Mouse (Mus musculus) layer of hippocampus, adult 9-10 months (tissue): ENCODE measurements around the gene Iba57.
A peak's percentile ranks its signal among the peaks of the same experiment; 100 is the strongest.
"Not testable (repeated sequence)": the region's sequence is repeated elsewhere in the genome, so short reads cannot be mapped to it uniquely, and the experiment has no call there.

Experiments
- DNase-seq: peaks from one replicate; pipeline ENCODE4 v3.0.0; 2022; ENCODE audit warnings: low spot score

Gene Iba57

DNA sequence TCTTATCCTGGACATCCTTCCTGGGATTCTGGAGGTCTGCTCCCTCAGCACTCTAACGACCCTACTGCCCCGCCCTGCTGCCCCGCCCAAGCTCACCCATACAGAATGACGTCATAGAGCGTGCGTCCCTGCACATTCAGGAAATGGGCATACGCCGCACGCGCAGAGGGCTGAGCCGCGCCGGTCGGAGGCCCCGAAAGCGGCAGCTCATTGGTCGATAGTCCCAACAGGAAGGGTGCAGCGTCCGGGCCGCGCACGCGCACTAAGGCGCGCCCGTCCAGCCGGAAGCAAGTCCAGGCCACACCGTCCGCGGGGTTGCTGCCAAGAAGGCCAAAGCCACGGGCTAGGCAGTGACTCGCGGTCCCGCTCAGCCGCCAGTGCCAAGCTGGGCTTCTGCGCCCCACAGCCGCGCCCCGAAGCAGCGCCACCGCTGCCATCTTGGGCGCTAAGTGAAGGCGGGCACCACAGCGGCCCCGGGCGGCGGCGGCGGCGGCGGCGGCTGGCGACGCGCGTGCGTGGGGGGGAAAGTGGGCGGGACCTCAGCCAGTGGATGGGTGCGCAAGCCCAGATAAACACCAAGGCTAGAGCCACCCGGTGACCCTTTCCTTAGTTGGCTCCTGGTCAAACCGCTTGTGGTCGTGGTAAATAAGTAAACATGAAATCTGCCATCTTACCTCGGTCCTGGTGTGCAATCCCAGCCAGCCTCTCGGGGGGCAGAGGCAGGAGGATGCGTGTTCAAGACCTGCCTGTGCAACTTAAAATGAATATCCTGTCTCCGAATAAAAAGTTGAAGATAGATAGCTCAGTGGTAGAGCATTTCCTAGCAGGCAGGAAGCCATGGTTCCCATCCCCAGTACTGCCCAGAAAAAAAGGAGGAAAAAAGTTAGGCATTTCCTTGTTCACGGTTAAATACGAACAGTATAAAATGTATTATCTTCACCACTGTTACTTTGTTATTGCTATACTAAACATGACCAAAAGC lies at the start of gene Iba57:
Gene Iba57 (minus strand): TSS at position 485 of the 982 bp plus-strand sequence.
- peak; percentile 97 for DNase-seq

GRCm38 (mm10) chr11:59212892-59213494 lies 49.5 kb upstream of the Iba57 start:
- DNase-seq = no peak

GRCm38 (mm10) chr11:59212320-59212719 lies 48.8 kb upstream of the Iba57 start:
- not testable (repeated sequence) for DNase-seq

DNA sequence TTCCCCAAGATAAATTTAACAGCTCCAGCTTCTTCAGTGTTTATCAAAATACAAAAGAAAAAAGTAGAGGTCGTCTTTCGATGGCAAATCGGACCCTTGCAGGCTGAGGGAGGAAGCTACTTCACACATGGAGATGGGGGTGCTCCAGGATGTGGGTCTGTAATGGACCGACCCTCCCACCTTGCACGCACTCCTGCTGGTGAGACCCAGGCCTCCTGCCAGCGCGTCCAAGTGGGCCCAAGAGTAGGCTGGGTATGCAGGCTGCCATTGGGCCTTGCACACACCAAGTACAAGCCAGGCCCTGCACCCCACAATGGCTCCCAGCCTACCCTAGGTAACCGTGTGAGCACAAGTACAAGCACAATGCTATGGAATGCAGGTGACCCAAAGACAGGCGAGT lies 48.0 kb upstream of the Iba57 start:
- not testable (repeated sequence) for DNase-seq

DNA sequence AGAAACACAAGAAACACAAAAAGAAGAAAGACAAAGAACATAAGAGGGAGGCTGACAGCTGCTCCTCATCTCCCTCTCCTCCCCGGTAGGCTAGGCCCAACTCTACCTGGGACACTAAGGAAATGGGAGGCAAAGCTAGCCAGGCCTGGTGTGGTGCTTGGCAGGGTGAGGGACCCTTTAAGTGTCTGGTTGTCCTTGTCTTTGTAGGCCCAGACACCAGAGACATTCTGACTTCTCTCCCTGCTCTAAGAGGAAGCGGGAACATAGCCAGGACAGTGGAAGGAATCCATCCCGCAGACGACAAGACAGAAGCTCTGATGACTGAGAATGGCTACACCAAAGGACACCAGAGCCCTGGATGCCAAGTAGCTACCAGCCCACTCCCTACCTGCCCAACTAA lies 46.5 kb upstream of the Iba57 start:
- no peak for DNase-seq

GRCm38 (mm10) chr11:59209580-59209979 lies 46.0 kb upstream of the Iba57 start:
- no peak for DNase-seq

DNA sequence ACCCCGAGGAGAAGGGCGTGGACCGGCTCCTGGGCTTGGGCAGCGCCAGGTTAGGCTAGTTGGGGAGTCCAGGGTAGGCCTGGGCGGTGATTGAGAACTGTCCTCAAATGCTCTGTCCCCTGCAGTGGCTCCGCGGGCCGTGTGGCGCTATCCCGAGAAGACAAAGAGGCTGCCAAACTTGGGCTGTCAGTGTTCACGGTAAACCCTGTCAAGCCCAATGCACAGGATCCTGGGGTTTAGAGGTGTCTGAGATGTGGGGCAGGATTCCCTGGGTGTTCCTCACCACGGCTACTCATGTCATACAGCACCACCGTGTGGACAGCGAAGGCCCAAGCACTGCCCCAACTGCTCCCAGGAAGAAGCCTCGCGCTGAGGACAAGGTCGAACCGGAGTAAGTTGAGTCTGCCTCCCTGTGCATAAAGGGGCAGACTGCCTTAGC lies 45.5 kb upstream of the Iba57 start:
- DNase-seq = no peak

GRCm38 (mm10) chr11:59208153-59208831 lies 44.8 kb upstream of the Iba57 start, which contains the start of gene 2310033P09Rik:
2310033P09Rik (plus strand) TSS chr11:59208321.
- peak; percentile 88 for DNase-seq

GRCm38 (mm10) chr11:59202081-59202995 lies 38.8 kb upstream of the Iba57 start, which contains the start of gene Mrpl55:
Mrpl55 (plus strand) TSS chr11:59202486.
- DNase-seq = no peak

DNA sequence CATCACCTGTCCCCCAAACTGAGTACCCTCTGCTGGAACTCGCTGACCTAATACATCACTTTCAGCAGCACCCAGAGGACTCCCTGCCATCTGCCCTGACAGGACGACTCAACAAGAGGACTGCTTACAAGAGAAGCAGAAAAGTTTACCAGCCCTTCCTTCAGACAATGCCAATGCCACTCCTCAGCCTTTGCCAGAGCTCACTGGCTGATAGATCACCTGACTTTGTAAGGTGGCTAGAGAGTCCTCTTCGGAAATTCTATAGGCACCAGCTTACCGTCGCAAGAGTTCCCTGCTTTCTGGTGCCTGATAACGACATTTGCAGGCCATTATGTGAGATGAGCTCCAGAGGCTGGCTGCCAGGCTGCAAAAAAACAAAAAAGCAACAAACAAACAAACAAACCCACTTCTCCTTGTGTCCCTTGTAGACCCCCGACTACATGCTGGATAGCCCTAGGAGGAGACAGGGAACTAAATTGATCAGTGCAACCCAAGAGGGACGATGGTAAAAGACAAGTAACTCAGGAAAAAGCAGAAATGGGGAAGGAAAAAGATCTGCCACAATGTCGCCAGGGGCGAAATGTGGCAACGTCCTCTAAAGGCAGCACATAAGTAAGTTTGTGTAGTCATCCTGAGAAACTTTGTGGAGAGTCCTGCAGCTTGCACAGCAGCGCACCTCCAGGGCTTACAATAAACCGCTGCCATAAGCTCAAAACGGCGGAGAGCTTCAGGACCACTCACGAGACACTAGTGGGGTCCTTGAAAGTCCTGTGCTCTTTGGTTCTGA lies 37.9 kb upstream of the Iba57 start:
- DNase-seq = no peak

DNA sequence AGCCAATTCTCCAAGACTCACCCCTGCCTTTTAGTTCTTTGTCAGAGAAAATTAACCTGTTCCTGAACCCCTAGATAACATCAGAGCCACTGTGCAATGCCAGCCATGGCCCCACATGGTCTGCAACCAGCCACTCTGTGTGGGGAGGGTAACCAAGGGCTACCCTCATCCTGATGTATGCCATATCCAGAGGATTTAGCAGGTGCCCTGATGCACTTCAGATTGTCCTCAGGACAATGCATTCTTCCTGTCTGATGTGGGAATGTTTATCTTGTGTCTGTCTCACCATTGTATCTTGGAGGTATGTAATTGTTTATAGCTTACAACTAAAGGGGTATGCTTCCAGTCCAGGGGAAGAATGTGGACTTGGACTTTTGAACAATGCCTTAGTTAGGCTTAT lies 32.7 kb upstream of the Iba57 start:
- DNase-seq = no peak

DNA sequence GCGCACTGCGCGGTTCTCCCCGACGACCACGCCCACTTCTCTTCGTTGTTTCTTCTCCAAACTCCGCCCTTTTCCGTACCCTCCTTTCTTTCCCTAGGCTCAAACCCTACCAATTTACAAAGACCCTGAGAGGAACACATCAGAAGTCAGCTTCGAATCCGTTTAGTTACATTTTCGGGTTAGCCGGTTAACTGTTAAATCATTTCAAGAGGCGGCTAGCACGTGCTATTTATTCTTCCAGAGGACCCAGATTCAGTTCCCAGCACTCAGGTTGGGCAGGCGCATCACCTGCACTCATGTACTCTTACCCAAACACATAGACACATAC lies 28.5 kb upstream of the Iba57 start, which contains the start of gene Guk1:
Gene Guk1 (minus strand): TSS at position 154 of the 328 bp plus-strand sequence.
- DNase-seq = no peak

DNA sequence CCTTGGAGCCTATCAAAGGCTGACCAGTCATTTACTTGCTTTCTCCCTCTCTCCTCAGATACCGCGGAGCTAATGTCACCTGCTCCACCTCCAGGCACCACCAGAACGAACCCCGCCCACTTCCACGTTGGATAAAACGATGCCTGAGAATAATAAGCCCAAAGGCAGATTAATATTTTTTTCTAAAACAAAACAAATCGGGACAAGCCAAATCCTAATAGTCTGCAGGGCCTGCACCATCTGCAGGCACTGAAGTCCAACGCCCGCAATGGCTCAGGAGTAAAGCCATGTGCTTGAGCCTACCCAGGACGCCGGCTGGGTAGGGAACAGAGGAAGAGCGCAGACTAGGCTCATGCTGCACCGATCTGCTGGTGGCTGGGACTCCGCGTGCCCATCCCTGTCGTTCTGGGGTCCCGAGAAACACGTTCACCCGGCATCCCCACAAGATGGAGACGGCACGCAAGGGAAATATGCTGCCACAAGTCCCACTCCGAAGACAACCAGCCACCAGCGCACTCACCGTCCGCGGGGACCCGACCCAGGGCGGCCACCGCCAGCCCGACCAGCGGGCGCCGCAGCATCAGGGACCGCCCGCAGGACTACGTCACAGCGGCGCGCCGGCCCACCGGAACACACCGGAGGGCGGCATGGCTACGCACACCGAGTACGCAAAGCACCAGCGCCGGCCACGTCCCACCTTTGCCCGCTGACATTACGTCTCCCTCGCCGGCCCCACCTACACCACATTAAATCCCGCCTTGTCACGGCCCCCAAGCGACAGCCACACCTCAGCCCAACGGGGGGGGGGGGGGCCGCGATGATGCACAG lies 27.9 kb upstream of the Iba57 start:
- DNase-seq = peak; percentile 71

DNA sequence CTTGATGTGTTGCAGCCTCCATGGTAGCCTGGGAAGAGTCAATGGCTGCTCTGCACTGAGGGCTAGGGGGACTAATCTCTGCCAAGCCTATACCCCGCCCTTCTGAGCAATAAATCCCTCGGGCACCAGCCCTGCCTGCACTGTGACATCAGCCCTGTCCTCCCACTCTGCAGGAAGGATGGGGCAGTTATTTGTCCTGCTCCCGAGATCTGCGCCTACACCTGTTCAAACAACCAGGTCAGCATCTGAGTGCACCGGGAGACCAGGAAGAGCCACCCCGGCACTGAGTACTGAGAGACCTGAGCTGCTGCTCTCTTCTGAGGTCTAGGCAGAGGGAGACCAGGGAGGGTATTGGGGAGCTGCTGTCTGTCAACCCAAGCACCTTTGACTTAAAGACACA lies 24.2 kb upstream of the Iba57 start:
- DNase-seq = no peak

GRCm38 (mm10) chr11:59185490-59185889 lies 22.0 kb upstream of the Iba57 start:
- DNase-seq = no peak

GRCm38 (mm10) chr11:59183821-59184220 lies 20.3 kb upstream of the Iba57 start:
- DNase-seq = peak; percentile 40

GRCm38 (mm10) chr11:59182864-59183331 lies 19.4 kb upstream of the Iba57 start, which contains the start of gene Gjc2:
Gjc2 (minus strand) TSS chr11:59183213.
- DNase-seq = no peak

GRCm38 (mm10) chr11:59176921-59177320 lies 13.4 kb upstream of the Iba57 start:
- no peak for DNase-seq

- DNase-seq = no peak
Observed at GRCm38 (mm10) chr11:59176475-59176874, 12.9 kb upstream of the Iba57 start.
